Mouse (Mus musculus) hindbrain, embryonic 12.5 days (tissue): ENCODE data around the gene Usp6nl. TPM values are rescaled to one million over a fixed set of nuclear protein-coding genes. Genes with fewer than 3 reads are reported as not detected.

Experiments
- ATAC-seq: fragments of 200-750 bp; cut with Nextera tagmentation; 2 replicates; pipeline ENCODE4 v1.8.0; 2017; ENCODE audit warnings: moderate TSS enrichment; ENCODE audit not compliant: low FRiP score
- H3K27ac ChIP-seq: fragments of 300-500 bp; sonication (generic); 2 replicates; pipeline ENCODE4 v1.5.1; 2016; ENCODE audit warnings: mild to moderate bottlenecking
- H3K27me3 ChIP-seq: fragments of 300-500 bp; sonication (generic); 2 replicates; pipeline ENCODE4 v1.6.1; 2016; ENCODE audit warnings: mild to moderate bottlenecking
- H3K36me3 ChIP-seq: fragments of 300-500 bp; sonication (generic); 2 replicates; pipeline ENCODE4 v1.6.1; 2016; ENCODE audit warnings: mild to moderate bottlenecking
- H3K4me1 ChIP-seq: fragments of 300-500 bp; sonication (generic); 2 replicates; pipeline ENCODE4 v1.6.1; 2016
- H3K4me2 ChIP-seq: fragments of 300-500 bp; sonication (generic); replicated peaks from 2 replicates; pipeline ENCODE4 v1.6.1; 2016; ENCODE audit warnings: mild to moderate bottlenecking
- H3K4me3 ChIP-seq: fragments of 300-500 bp; sonication (generic); 2 replicates; pipeline ENCODE4 v1.5.1; 2016; ENCODE audit warnings: mild to moderate bottlenecking
- H3K9ac ChIP-seq: fragments of 300-500 bp; sonication (generic); 2 replicates; pipeline ENCODE4 v1.6.1; 2016; ENCODE audit warnings: mild to moderate bottlenecking, moderate library complexity
- H3K9me3 ChIP-seq: fragments of 300-500 bp; sonication (generic); replicated peaks from 2 replicates; pipeline ENCODE4 v1.6.1; 2016; ENCODE audit warnings: mild to moderate bottlenecking
- WGBS: fragments of 180-500 bp; shearing (Covaris S2); methylation state at CpG from one replicate; pipeline ENCODE4 v1.1.7; 2016; 5-methylcytosine and 5-hydroxymethylcytosine counted together
- polyA plus RNA-seq: library from polyadenylated mRNA; unstranded; fragments of >200 nt; fragmentation: Nextera tagmentation; extraction: Ambion mirVana; gene quantifications from 2 replicates; pipeline ENCODE4 v1.2.1, GENCODE M21; 2016

The Usp6nl gene
- polyA plus RNA-seq, 1 experiment from 2014 or later: 15.6 TPM

GRCm38 (mm10) chr2:6490076-6490475 lies 167.6 kb downstream of the Usp6nl start:
- Histone ChIP-seq H3K36me3 (no peaks in the 10 kb centered on the region), H3K9me3 (no peaks in the 10 kb centered on the region), H3K4me2 (no peak overlapping the region), H3K4me3 (no peak overlapping the region), H3K9ac (no peak overlapping the region), H3K27me3 (no peaks in the 10 kb centered on the region), H3K4me1 (no peaks in the 10 kb centered on the region), H3K27ac (no peak overlapping the region)
- 88% methylated on average over 6 of the region's 6 CpGs for WGBS
- ATAC-seq: no peak

- H3K4me3 ChIP-seq: no peak overlapping the region
- no peak overlapping the region for H3K27ac ChIP-seq
- H3K9me3 ChIP-seq: no peaks in the 10 kb centered on the region
- H3K4me1 ChIP-seq: no peaks in the 10 kb centered on the region
- H3K36me3 ChIP-seq: no peaks in the 10 kb centered on the region
- no peak overlapping the region for H3K9ac ChIP-seq
- WGBS: 85% methylated on average over 4 of the region's 4 CpGs
- H3K4me2 ChIP-seq: no peak overlapping the region
- H3K27me3 ChIP-seq: no peaks in the 10 kb centered on the region
- no peak for ATAC-seq
Observed at GRCm38 (mm10) chr2:6490870-6491269, 168.4 kb downstream of the Usp6nl start.

GRCm38 (mm10) chr2:6493886-6494285 lies 171.4 kb downstream of the Usp6nl start:
- Histone ChIP-seq H3K4me2 (no peak overlapping the region), H3K9me3 (no peaks in the 10 kb centered on the region), H3K9ac (no peak overlapping the region), H3K27ac (no peak overlapping the region), H3K4me3 (no peak overlapping the region), H3K27me3 (no peaks in the 10 kb centered on the region), H3K36me3 (no peaks in the 10 kb centered on the region), H3K4me1 (no peaks in the 10 kb centered on the region)
- 84% methylated on average over 5 of the region's 5 CpGs for WGBS
- no peak; the same call in 1 of the 2 replicates for ATAC-seq

Other genes starting within 250 kb of the Usp6nl start
- gene Proser2, start 192.5 kb upstream of the Usp6nl start, polyA plus RNA-seq: 6.4 and 6.6 TPM in 2 replicates
- 2.8 and 3.0 TPM in 2 replicates for gene Echdc3, start 109.6 kb upstream of the Usp6nl start, polyA plus RNA-seq